Mouse (Mus musculus) limb, embryonic 14.5 days (tissue): Measurements from ENCODE around the gene Angptl7. TPM values are rescaled to one million over a fixed set of nuclear protein-coding genes. Genes with fewer than 3 reads are reported as not detected.
A peak's percentile ranks its signal among the peaks of the same experiment; 100 is the strongest.

Experiments
- ATAC-seq: fragments of 200-750 bp; cut with Nextera tagmentation; 2 replicates; pipeline ENCODE4 v1.8.0; 2017; ENCODE audit warnings: low read depth, moderate number of reproducible peaks, moderate TSS enrichment; ENCODE audit not compliant: low FRiP score
- DNase-seq: peaks from one replicate; pipeline ENCODE4 v3.0.0-alpha.2; 2015; ENCODE audit warnings: low spot score
- H3K27ac ChIP-seq: fragments of 300-500 bp; sonication (generic); replicated peaks from 2 replicates; pipeline ENCODE4 v1.5.1; 2014; ENCODE audit warnings: low read depth, mild to moderate bottlenecking, low read length, moderate library complexity, mixed read lengths
- H3K27me3 ChIP-seq: fragments of 300-500 bp; sonication (generic); 2 replicates; pipeline ENCODE4 v1.6.1; 2014; ENCODE audit warnings: low read length, mixed read lengths; ENCODE audit not compliant: control insufficient read depth, insufficient read depth
- H3K36me3 ChIP-seq: fragments of 300-500 bp; sonication (generic); 2 replicates; pipeline ENCODE4 v1.6.1; 2014; ENCODE audit warnings: mild to moderate bottlenecking, low read length, moderate library complexity, mixed read lengths; ENCODE audit not compliant: control insufficient read depth, insufficient read depth
- H3K4me1 ChIP-seq: fragments of 300-500 bp; sonication (generic); 2 replicates; pipeline ENCODE4 v1.6.1; 2014; ENCODE audit warnings: antibody characterized with exemption, low read length, mixed read lengths; ENCODE audit not compliant: control insufficient read depth, insufficient read depth
- H3K4me2 ChIP-seq: fragments of 300-500 bp; sonication (generic); replicated peaks from 2 replicates; pipeline ENCODE4 v1.6.1; 2014; ENCODE audit warnings: low read depth, mild to moderate bottlenecking, low read length, moderate library complexity; ENCODE audit not compliant: severe bottlenecking
- H3K4me3 ChIP-seq: fragments of 300-500 bp; sonication (generic); replicated peaks from 2 replicates; pipeline ENCODE4 v1.5.1; 2014; ENCODE audit warnings: low read length
- H3K9ac ChIP-seq: fragments of 300-500 bp; sonication (generic); 2 replicates; pipeline ENCODE4 v1.6.1; 2014; ENCODE audit warnings: mild to moderate bottlenecking, low read depth, low read length, moderate library complexity; ENCODE audit not compliant: severe bottlenecking
- H3K9me3 ChIP-seq: fragments of 300-500 bp; sonication (generic); 2 replicates; pipeline ENCODE4 v1.6.1; 2016; ENCODE audit warnings: low read length; ENCODE audit not compliant: control insufficient read depth
- POLR2A ChIP-seq: fragments of 200-500 bp; IDR thresholded peaks from 2 replicates; pipeline ENCODE4 v1.8.0; 2012; ENCODE audit warnings: inconsistent platforms, mild to moderate bottlenecking, moderate library complexity, borderline replicate concordance; ENCODE audit not compliant: insufficient read depth, insufficient read length; ENCODE audit errors: extremely low read depth
- WGBS: fragments of 180-500 bp; shearing (Covaris S2); extraction: QIAGEN DNeasy Blood & Tissue Kit; methylation state at CpG from one replicate; pipeline ENCODE4 v1.1.7; 2014; 5-methylcytosine and 5-hydroxymethylcytosine counted together
- polyA plus RNA-seq, 2 experiments: library from polyadenylated mRNA; depleted of rRNA in 1 of 2; stranded (reverse) in 1 of 2; unstranded in 1 of 2; fragments of >200 nt; fragmentation: Nextera tagmentation in 1 of 2; extraction: Ambion mirVana in 1 of 2; gene quantifications; 2 replicates each; pipeline versions ENCODE4 v1.2.1 to v1.2.3; 2012 to 2014

Gene Angptl7
- polyA plus RNA-seq, 2 experiments, result 1.9 to 2.2 TPM

DNA sequence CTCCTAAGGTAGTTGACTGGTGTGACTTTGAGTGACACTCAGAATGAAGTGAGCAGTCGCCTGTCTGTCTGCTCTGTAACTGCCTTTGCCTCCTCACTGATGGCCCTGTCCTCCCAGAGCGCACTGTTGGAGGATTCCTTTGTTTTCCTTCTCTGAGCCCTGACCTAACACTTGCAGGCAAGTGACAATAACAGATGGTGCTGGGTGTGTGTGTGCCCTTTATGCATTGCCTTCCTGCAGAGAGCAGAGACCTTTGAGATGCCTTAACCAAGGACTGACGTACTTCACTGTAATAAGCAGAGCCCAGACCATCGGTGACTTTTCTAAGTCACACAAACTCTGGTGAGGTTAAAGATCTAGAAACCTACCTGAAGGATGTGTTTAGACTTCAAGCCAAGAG is 31.1 kb upstream of the Angptl7 start:
- Histone ChIP-seq H3K27me3 (no peaks in the 10 kb centered on the region), H3K36me3 (peaks cover 82% of the 10 kb centered on the region), H3K4me2 (no peak overlapping the region), H3K27ac (no peak overlapping the region), H3K9me3 (no peaks in the 10 kb centered on the region), H3K9ac (no peak overlapping the region), H3K4me1 (no peaks in the 10 kb centered on the region), H3K4me3 (no peak overlapping the region)
- ATAC-seq (no peak), DNase-seq (no peak)
- TF ChIP-seq POLR2A, result no peak
- WGBS, result 67% methylated on average over 4 of the region's 4 CpGs

DNA sequence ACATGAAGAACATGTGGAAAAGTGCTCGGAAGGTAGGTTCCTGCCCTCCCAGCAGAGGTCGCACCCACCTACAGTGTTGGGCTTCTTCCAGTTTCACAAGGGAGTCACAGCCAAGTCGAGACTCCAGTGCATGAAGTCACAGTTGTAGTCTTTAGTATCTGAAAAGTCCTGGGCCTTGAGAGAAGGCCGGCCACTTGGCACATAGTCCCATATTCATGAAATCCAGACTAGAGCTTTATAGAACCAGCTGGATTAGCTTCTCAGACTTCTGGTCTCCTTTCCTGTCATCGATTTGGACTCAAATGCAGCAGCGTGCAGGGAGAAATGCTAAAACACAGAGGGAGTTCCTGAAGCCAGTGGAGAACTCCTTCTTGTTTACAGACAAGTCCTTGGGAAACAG is 30.5 kb upstream of the Angptl7 start:
- peaks cover 82% of the 10 kb centered on the region for H3K36me3 ChIP-seq
- no peaks in the 10 kb centered on the region for H3K27me3 ChIP-seq
- TF ChIP-seq POLR2A, result no peak
- H3K4me2 ChIP-seq, result no peak overlapping the region
- no peak overlapping the region for H3K4me3 ChIP-seq
- ATAC-seq (no peak), DNase-seq (no peak)
- H3K4me1 ChIP-seq, result no peaks in the 10 kb centered on the region
- 93% methylated on average over 6 of the region's 6 CpGs for WGBS
- H3K9me3 ChIP-seq, result no peaks in the 10 kb centered on the region
- no peak overlapping the region for H3K9ac ChIP-seq
- H3K27ac ChIP-seq, result no peak overlapping the region

DNA sequence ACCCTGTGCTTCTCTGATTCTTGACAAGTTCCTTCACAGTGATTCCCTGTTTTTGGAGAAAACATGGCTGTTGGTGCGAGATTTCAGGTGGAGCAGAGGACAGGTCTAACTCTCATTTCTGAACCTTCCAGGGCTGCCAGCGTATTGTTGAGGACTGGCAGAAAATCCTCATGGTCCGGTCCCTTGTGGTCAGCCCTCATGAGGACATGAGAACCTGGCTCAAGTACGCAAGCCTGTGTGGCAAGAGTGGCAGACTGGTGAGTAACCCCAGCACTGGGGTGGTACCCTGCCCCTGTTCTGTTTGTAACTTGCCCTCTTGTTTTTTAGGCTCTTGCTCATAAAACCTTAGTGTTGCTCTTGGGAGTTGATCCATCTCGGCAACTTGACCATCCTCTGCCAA is 30.1 kb upstream of the Angptl7 start:
- Histone ChIP-seq H3K9me3 (no peaks in the 10 kb centered on the region), H3K4me1 (no peaks in the 10 kb centered on the region), H3K4me3 (no peak overlapping the region), H3K27me3 (no peaks in the 10 kb centered on the region), H3K27ac (no peak overlapping the region), H3K36me3 (peaks cover 82% of the 10 kb centered on the region), H3K9ac (no peak overlapping the region), H3K4me2 (no peak overlapping the region)
- ATAC-seq, result no peak
- WGBS, result 88% methylated on average over 5 of the region's 5 CpGs
- TF ChIP-seq POLR2A, result no peak
- no peak for DNase-seq

DNA sequence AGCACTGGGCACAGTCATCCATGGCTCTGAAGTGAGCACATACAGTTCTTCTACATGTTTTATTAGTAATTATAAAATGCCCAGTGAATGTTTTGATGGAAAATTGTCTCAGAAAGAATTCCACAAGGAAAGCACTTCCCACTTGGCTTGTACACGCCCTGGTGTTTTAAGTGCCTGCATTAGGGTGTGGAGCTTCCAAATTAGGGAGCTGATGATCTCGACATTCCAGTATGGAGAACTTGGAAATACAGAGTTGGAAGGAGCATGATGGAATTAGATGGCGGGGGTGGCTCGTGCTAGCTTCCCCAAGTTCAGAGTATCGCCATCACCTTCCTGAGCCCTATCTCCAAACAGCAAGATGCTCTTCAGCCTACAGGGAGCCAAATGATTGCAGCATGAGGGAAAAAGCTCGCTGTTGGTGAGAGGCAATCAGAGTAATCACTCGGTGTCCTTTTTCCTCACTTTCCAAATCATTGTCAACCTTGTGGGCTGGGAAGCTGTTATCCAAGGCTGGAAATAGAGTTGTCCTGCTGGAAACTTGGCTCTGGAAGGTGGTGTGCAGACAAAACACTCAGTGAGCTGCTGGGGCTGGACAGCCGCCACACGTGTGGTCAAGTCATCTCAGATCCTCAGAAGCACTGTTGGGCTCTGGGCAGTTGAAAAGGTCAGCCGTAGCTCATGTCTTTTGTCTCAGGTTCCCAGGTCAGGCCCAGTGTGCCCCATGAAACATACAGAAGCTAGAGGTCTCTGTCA is 27.1 kb upstream of the Angptl7 start:
- Histone ChIP-seq H3K9ac (no peak overlapping the region), H3K4me2 (no peak overlapping the region), H3K4me1 (no peaks in the 10 kb centered on the region), H3K27ac (no peak overlapping the region), H3K9me3 (no peaks in the 10 kb centered on the region), H3K36me3 (peaks cover 78% of the 10 kb centered on the region), H3K4me3 (no peak overlapping the region), H3K27me3 (no peaks in the 10 kb centered on the region)
- DNase-seq, result no peak
- ATAC-seq, result no peak
- WGBS, result 86% methylated on average over 10 of the region's 10 CpGs
- no peak for TF ChIP-seq POLR2A

DNA sequence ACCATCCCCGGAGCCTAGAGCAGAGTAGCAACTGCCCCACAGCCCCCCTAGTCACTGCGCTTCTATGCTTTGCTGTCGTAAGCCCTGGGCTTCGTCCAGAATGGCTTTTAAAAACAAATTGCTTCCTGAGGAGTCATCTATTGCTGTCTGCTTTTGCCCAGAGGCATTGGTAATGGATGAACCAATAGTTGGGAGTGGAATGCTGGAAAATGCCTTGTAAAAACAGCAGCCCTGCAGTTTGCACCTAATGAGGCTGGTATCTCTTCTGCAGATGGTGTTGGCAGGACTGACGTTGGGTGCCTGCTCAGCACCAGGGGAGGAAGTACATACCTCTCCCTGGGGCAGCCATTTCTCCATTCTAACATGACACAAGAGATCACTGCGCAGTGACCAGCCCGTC is 23.3 kb upstream of the Angptl7 start:
- H3K4me1 ChIP-seq, result no peaks in the 10 kb centered on the region
- H3K9me3 ChIP-seq, result no peaks in the 10 kb centered on the region
- 50% methylated on average over 7 of the region's 7 CpGs for WGBS
- ATAC-seq (no peak), DNase-seq (peak; percentile 21)
- peaks cover 74% of the 10 kb centered on the region for H3K36me3 ChIP-seq
- H3K4me2 ChIP-seq, result no peak overlapping the region
- H3K27me3 ChIP-seq, result no peaks in the 10 kb centered on the region
- no peak overlapping the region for H3K9ac ChIP-seq
- no peak for TF ChIP-seq POLR2A
- no peak overlapping the region for H3K4me3 ChIP-seq
- H3K27ac ChIP-seq, result no peak overlapping the region
